Mouse (Mus musculus): ENCODE measurements around the gene Zfp42.

DNA sequence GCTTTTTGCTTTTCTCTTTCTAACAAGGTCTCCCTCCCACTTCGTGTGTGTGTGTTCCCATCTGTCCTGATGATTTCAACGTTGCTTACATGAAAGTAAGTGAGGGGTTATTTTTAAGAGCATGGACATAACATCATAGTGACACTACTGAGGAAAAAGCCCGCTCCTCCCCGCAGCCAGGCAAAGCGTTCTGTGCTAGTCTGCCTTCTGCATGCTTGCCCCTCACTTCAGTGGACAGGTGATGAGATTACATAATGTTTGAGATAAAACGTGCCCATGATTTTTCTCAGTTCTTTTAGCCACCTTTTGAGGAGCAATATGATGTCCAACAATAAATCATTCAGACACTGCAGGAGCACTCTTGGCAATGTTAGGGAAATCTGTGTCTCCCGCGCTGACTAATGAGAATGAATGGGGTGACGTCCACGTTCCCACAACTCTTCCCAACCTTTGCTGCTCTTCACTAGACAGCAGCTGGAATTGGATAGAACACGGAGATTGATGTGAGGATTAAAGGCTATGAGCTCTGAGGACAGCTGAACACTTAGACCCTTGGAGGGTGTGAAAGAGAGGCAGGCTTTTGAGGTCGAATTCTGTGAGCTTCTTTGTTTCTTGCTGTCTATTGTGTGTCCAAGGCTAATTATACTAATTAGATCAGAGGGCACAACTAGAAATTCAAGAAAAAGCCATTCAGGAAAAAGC, 49.4 kb upstream of the Zfp42 start:
- TF ChIP-seq GATA1 (IDR thresholded peaks at IDR 0.05; ENCODE audit: borderline replicate concordance, low read length), result no peak
- TF ChIP-seq FLI1 (IDR thresholded peaks at IDR 0.05; ENCODE audit: low read length), result no peak
